Mouse (Mus musculus) liver, adult 2 months (tissue): ENCODE data around the gene Cep63. TPM values are rescaled to one million over a fixed set of nuclear protein-coding genes. Genes with fewer than 3 reads are reported as not detected.

ENCODE experiments used
- DNase-seq: peaks from one replicate; pipeline ENCODE4 v3.0.0-alpha.2; 2011; ENCODE audit warnings: low read depth, low spot score; ENCODE audit errors: extremely low read depth
- H3K27ac ChIP-seq: fragments of 200-500 bp; replicated peaks from 2 replicates; pipeline ENCODE4 v1.5.1; 2012; ENCODE audit warnings: low read depth, mild to moderate bottlenecking, control low read depth, inconsistent platforms, low read length; ENCODE audit not compliant: insufficient read depth
- H3K27me3 ChIP-seq: fragments of 200-500 bp; 2 replicates; pipeline ENCODE4 v1.6.1; 2012; ENCODE audit warnings: mild to moderate bottlenecking, moderate library complexity, low read length, inconsistent platforms; ENCODE audit not compliant: control insufficient read depth, insufficient read depth
- H3K36me3 ChIP-seq: fragments of 200-500 bp; 2 replicates; pipeline ENCODE4 v1.6.1; 2012; ENCODE audit warnings: low read length, inconsistent platforms; ENCODE audit not compliant: control insufficient read depth, insufficient read depth
- H3K4me1 ChIP-seq: fragments of 200-500 bp; 2 replicates; pipeline ENCODE4 v1.6.1; 2011; ENCODE audit warnings: low read length; ENCODE audit not compliant: control insufficient read depth, insufficient read depth
- H3K4me3 ChIP-seq: fragments of 200-500 bp; 2 replicates; pipeline ENCODE4 v1.5.1; 2011; ENCODE audit warnings: low read depth, mild to moderate bottlenecking, control low read depth, low read length, moderate library complexity; ENCODE audit not compliant: insufficient read depth
- H3K79me2 ChIP-seq: fragments of 200-500 bp; 2 replicates; pipeline ENCODE4 v1.6.1; 2012; ENCODE audit warnings: inconsistent platforms, mild to moderate bottlenecking, low read length, moderate library complexity; ENCODE audit not compliant: control insufficient read depth, insufficient read depth
- H3K9ac ChIP-seq: fragments of 200-500 bp; 2 replicates; pipeline ENCODE4 v1.6.1; 2012; ENCODE audit warnings: low read depth, mild to moderate bottlenecking, control low read depth, inconsistent platforms, low read length
- CTCF ChIP-seq: fragments of 200-500 bp; IDR thresholded peaks from 2 replicates; pipeline ENCODE4 v1.5.1; 2011; ENCODE audit warnings: low read depth, low read length, control low read depth
- POLR2A ChIP-seq: fragments of 200-500 bp; IDR thresholded peaks from 2 replicates; pipeline ENCODE4 v1.6.1; 2011; ENCODE audit warnings: low read length, control low read depth; ENCODE audit not compliant: insufficient read depth; ENCODE audit errors: extremely low read depth
- WGBS: fragments of 180-500 bp; shearing (Covaris S2); methylation state at CpG from one replicate; pipeline ENCODE4 v1.1.7; 2018; 5-methylcytosine and 5-hydroxymethylcytosine counted together
- polyA plus RNA-seq: library from polyadenylated mRNA; depleted of rRNA; stranded (reverse); fragments of >200 nt; gene quantifications from 2 replicates; pipeline ENCODE4 v1.2.3, GENCODE M21; 2012
- total RNA-seq: library from RNA; depleted of rRNA; stranded (reverse); fragments of >200 nt; gene quantifications from 2 replicates; pipeline ENCODE4 v1.2.3, GENCODE M21; 2014

The Cep63 gene
- total and polyA plus RNA-seq, 2 experiments: 2.0 to 6.5 TPM

DNA sequence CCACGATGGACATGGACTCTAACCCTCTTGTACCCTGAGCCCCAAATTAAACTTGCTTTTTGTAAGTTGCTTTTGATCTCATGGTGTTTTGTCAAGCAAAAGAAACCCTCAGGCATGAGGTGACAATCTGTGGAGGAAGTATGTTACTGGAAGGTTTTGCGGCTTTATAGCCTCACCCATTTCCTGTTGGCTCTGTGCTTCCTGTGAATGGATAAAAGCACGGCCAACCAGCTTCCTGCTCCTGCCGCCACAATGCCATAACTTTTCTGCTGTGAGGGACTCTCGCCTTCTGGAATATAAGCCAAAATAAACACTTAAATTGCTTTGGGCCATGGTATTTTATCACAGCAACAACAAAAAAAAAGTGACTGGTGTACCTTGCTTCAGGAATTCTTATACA lies 48.9 kb downstream of the Cep63 start:
- 68% methylated on average over 5 of the region's 5 CpGs for whole genome bisulfite sequencing
- TF ChIP-seq CTCF (no peak), POLR2A (no peak)
- Histone ChIP-seq H3K79me2 (no peaks in the 10 kb centered on the region), H3K27ac (no peak overlapping the region), H3K27me3 (no peaks in the 10 kb centered on the region), H3K4me1 (no peaks in the 10 kb centered on the region), H3K4me3 (no peak overlapping the region), H3K9ac (no peak overlapping the region), H3K36me3 (no peaks in the 10 kb centered on the region)
- DNase-seq: no peak

DNA sequence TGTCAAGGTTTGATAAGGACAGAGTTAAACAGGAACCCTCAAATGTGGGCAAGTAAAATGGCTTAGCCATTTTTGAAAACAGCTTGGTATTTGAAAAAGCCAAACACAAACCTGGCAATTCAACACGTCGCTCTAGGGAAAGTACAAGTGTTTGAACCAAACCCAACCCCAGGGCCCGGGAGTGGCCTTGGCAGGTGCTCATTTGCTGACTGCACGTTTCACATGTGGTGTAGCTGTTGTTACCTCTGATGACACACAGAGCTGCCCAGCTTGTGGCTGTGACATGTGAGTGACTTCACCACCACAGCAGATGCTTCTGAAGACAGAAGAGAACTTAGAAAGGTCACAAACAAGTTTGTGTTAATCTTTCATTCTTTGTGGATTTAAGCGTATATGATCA lies 53.4 kb downstream of the Cep63 start:
- Histone ChIP-seq H3K4me3 (no peak overlapping the region), H3K4me1 (no peaks in the 10 kb centered on the region), H3K27me3 (no peaks in the 10 kb centered on the region; the same call in 1 of the 2 replicates), H3K9ac (no peak overlapping the region), H3K36me3 (no peaks in the 10 kb centered on the region), H3K27ac (no peak overlapping the region), H3K79me2 (no peaks in the 10 kb centered on the region)
- 61% methylated on average over 5 of the region's 5 CpGs for WGBS
- DNase-seq: no peak
- no peak for TF ChIP-seq POLR2A
- no peak for TF ChIP-seq CTCF

DNA sequence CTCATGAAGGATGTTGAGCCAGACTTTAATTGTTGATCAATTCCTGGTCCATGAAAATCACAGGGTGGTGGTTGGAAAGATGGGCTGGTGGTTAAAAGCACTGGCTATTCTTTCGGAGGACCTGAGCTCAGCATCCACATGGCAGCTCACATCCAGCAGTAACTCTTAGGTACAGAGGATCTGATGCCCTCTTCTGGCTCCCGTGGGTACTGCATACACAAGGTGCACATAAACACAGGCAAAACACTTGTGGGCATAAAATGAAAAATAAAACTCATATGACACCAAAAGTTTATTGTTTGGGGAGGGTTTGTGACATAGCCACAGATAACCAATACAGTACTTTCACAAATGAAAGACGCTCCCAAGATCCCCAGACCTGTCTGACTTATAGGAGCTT lies 67.9 kb downstream of the Cep63 start:
- no peaks in the 10 kb centered on the region for H3K79me2 ChIP-seq
- H3K9ac ChIP-seq: no peak overlapping the region
- no peak overlapping the region for H3K4me3 ChIP-seq
- TF ChIP-seq CTCF: no peak
- TF ChIP-seq POLR2A: no peak
- WGBS: 93% methylated on average over 3 of the region's 3 CpGs
- DNase-seq: no peak
- H3K27me3 ChIP-seq: 0 out of 2 replicates have a peak, but pooled peaks cover 2% of the 10 kb centered on the region
- H3K27ac ChIP-seq: no peak overlapping the region
- H3K36me3 ChIP-seq: no peaks in the 10 kb centered on the region
- H3K4me1 ChIP-seq: no peaks in the 10 kb centered on the region

DNA sequence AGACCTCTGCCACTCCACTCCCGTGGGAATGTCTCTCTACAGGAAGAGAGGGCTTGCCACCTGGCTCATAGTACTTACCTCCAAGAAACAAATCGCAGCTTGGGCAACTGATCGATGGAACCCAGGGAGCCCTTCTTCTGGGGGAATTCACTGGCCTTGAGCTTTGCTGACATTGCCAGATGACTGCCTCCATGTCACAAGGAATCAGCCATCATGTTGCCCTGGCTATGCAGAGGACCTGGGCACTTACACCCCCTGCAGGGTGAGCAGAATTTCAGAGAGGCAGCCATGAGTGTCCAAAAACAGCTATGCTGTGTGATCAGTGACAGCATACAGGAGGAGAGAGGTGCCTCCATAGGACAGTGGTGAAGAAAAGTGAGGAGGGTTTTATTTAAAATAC lies 72.6 kb downstream of the Cep63 start:
- TF ChIP-seq POLR2A (no peak), CTCF (no peak)
- Histone ChIP-seq H3K36me3 (no peaks in the 10 kb centered on the region), H3K9ac (no peak overlapping the region), H3K4me3 (no peak overlapping the region), H3K4me1 (no peaks in the 10 kb centered on the region), H3K79me2 (no peaks in the 10 kb centered on the region), H3K27me3 (no peaks in the 10 kb centered on the region), H3K27ac (no peak overlapping the region)
- WGBS: 82% methylated on average over 3 of the region's 3 CpGs
- no peak for DNase-seq

DNA sequence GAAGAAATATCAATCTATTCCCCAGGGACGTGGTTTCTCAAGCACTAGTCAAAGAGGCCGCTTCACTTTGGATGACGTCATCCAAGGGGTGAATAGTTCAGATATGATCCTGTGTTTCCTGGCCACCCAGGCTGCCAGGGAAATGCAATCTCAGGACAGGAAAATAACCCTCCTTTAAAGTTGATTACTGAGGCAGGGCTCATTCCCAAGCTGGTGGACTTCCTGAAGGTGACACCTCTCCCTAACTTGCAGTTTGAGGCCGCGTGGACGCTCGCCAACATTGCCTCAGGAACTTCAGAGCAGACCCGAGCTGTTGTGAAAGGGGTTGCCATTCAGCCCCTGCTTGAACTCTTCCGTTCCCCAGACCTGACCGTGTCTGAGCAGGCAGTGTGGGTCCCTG lies 74.6 kb downstream of the Cep63 start:
- no peaks in the 10 kb centered on the region for H3K4me1 ChIP-seq
- WGBS: 56% methylated on average over 10 of the region's 10 CpGs
- no peak overlapping the region for H3K4me3 ChIP-seq
- H3K27me3 ChIP-seq: no peaks in the 10 kb centered on the region
- TF ChIP-seq CTCF: no peak
- TF ChIP-seq POLR2A: no peak
- H3K79me2 ChIP-seq: no peaks in the 10 kb centered on the region
- H3K9ac ChIP-seq: no peak overlapping the region
- DNase-seq: no peak
- H3K36me3 ChIP-seq: no peaks in the 10 kb centered on the region
- no peak overlapping the region for H3K27ac ChIP-seq

DNA sequence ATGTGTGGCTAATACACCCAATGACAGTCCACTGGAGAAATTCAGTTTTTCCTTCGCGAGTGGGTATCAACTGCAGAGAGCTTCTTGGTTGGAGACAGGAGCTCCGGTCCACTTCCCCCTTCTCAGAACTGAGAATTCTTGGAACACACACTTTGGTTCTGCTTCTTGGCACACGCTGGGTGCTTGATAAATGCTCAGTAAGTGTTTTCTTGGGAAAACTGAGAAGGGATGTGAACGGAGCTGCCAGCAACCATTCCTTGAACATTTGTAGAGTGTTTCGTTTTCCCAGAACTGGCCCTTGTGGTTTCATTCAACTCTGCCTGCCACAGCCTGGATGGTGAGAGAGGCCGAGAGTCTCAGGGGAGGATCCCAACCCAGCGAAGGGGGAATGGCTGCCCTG lies 77.1 kb downstream of the Cep63 start:
- Histone ChIP-seq H3K27ac (no peak overlapping the region), H3K9ac (no peak overlapping the region), H3K4me3 (no peak overlapping the region), H3K79me2 (no peaks in the 10 kb centered on the region), H3K36me3 (no peaks in the 10 kb centered on the region), H3K27me3 (no peaks in the 10 kb centered on the region; the same call in 1 of the 2 replicates), H3K4me1 (no peaks in the 10 kb centered on the region)
- TF ChIP-seq POLR2A (no peak), CTCF (no peak)
- WGBS: 75% methylated on average over 8 of the region's 8 CpGs
- DNase-seq: no peak
